Mouse (Mus musculus): ENCODE measurements around the gene Galnt10.

DNA sequence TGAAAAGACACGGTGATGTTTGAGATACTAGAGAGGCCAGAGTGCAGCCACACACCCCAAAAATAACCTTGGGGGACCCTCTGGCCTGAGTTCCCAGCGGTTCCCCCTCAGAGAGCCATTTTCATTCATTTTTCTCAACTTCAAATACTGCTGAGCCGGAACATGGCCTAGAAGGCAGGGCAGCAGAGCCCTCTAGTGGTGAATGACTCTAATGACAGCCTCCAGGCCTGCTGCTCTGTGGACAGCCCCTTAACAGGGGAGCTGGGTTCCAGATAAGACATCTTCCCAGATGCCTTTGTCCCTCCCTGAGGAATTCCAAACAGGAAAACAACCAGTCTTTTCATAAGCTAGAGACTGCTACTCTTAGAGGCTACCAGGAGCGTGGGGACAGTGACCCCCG lies 133.1 kb downstream of the Galnt10 start:
- TF ChIP-seq EP300 (IDR thresholded peaks at IDR 0.05) (no peak), CTCF (IDR thresholded peaks at IDR 0.05) (peak; percentile 95)

Data from lung, postnatal 0 days (tissue).